Mouse (Mus musculus): ENCODE measurements at regions not wholly inside any gene's neighbourhood (a gene's known extent, or its start where the extent isn't known, plus 50 kb on each side); places are given as distances from the start of the nearest gene placed in this dataset.
"Not testable (repeated sequence)": the region's sequence is repeated elsewhere in the genome, so short reads cannot be mapped to it uniquely, and the experiment has no call there.

DNA sequence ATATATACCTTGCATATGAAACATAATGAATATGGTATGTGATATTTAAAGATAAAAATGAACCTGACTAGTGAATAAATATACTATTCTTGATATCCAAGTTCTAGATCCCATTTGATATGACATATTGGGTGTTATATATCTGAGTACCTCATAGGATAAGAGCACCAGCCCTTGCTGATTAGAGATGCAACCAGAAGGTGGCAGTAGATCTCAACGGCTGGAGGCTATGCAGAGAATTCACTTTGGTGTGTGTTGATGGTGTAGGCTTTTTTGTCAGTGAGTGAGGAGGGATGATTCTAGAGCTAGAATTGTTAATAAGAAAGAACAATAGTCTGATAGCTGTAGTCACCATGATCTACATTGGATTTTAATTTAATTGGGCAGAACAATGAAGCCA, 729.2 kb upstream of the Olfr1507 start:
- DNase-seq (ENCODE audit: low read depth in 1 of 2, low spot score in 2 of 2): not testable (repeated sequence)

DNA sequence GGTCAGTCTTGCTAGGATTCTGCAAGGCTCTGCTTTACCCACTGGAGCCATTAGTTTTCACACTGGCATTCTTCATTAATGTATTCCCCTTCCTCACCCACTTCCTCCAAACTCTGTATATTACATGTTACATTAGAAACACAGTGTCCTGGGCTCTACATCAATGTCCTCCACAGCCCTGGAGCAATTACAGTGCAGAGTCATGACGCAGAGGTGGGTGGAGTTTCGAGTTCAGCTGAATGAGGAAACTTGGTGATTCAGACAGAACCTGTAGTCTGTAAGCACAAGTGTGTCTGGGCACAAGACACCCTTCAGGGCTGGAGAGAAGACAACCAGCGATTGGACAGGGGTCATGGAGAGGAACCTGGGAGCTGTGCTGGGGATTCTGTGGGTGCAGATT, 715.0 kb upstream of the Olfr1507 start:
- not testable (repeated sequence) for DNase-seq (ENCODE audit: low read depth in 1 of 2, low spot score in 2 of 2)

DNA sequence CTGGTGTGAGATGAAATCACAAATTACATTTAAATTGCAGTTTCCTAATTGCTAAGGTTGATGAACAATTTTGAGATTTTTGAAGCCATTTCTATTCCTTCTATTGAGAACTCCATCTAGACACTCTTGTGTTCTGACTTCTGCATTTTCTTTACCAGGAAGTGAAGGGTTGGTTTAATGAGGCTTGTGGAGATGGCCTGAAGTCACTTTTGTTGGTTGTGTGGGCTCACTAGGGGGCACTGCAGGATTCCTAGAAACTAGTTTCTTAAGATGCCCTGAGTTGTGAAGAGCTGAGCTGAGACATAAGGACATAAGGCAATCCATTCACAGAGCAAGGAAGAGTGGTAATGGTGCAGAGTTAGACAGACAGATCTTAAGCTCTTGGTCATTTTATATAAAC, 713.7 kb upstream of the Olfr1507 start:
- DNase-seq (ENCODE audit: low read depth in 1 of 2, low spot score in 2 of 2): not testable (repeated sequence)

DNA sequence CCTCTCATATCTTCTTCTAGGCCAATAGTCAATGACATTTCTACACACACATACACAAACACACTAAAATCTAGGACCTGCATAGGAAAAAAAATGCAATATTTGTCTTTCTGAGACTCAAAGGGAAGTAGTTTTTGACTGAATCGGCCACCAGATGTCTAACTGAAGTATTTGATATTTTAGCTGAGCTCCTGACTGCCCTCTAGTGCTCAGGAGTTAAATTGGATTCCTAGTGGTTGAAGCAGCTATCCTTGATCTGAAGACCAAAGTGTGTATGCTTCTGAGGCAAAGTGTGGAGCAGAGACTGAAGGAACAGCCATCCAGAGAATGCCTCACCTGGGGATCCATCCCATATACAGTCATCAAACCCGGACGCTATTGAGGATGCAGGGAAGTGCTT, 695.4 kb upstream of the Olfr1507 start:
- not testable (repeated sequence) for DNase-seq (ENCODE audit: low read depth in 1 of 2, low spot score in 2 of 2)

DNA sequence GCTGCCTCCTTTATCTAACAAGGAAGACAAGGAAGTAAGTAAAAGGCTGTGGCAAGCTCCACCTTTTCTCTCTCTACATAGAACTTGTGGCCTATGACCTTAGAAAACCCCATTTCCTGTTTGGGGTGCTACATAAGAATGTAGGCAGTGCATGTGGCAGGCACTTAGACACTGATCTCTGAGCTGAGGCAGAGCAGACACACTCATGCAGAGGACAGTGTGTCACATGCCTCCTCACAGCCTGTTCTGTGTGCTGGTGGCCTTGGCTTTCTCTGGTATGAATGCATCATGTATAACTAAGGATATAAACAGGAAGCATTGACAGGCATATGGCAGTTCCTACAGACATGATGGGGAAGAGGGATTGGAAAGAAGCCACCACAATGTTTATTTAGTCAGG, 678.5 kb upstream of the Olfr1507 start:
- DNase-seq (ENCODE audit: low read depth in 1 of 2, low spot score in 2 of 2): not testable (repeated sequence)

DNA sequence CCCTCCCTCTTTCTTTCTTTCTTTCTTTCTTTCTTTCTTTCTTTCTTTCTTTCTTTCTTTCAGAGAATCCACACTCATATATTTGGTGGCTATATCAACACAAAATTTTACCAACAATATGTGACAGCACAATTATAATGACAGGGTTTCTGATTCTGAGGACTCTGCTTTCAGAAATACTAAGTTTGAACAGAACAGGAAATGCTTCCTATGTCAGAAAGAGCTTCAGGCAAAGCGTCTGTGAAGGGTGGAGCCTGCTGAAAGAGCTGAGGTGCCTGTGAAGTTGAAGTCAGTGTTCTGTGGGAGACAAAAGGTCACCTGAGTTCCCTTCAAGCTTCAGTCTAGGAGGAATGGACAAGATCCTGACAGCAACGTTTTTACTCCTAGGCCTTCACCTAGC, 670.8 kb upstream of the Olfr1507 start:
- not testable (repeated sequence) for DNase-seq (ENCODE audit: low read depth in 1 of 2, low spot score in 2 of 2)

DNA sequence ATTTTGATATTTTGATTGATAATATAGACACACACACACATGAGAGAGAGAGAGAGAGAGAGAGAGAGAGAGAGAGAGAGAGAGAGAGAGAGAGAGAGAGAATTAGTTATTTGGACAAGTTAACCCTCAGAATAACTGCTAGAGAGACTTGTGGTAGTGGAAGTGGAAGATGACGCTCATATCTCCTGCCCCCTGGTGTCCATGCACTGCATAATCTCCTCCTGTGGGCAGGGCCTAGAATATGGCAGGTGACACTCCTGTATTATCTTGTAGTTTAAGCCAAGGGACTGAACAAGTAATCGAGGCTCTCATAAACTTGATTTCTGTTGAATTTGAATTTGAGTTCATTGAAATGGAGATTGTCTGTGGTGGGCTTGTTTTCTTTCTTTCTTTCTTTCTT, 663.5 kb upstream of the Olfr1507 start:
- DNase-seq (ENCODE audit: low read depth in 1 of 2, low spot score in 2 of 2): not testable (repeated sequence)

DNA sequence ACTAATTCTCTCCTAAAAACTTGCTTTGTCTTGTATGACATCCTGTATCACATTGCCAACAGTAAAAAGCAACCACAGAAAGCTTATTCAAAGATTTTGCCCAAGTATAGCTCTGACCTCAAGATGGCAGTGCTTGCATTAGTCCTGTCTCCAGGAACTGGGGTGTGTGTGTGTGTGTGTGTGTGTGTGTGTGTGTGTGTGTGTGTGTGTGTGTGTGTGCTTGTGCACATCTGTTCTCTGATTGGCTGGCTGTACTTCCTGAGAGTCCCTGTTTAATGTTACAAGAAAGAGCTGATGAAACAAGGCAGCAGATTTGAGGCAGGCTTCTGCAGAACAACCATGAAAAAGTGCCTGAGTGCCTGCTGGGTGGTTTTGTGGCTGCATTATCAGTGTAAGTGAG, 639.2 kb upstream of the Olfr1507 start:
- not testable (repeated sequence) for DNase-seq (ENCODE audit: low read depth in 1 of 2, low spot score in 2 of 2)

DNA sequence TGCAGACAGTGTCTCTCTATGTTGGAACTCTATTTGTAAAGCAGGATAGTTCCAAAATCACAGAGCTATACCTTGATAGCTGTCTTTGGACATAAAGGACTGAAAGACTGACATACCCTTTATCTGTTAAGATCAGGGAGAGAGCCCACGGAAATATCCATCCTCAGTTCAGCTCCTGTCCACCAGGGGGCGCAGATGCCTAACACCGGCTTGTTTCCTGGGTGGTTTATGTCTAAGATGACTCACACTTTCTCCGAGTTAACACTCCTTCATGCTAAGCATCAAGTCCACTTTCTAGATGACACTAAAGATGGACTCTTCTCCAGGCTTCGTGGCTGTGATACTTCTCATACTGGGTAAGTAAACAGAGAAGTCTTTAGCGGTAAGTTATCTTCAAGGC, 636.8 kb upstream of the Olfr1507 start:
- not testable (repeated sequence) for DNase-seq (ENCODE audit: low read depth in 1 of 2, low spot score in 2 of 2)

DNA sequence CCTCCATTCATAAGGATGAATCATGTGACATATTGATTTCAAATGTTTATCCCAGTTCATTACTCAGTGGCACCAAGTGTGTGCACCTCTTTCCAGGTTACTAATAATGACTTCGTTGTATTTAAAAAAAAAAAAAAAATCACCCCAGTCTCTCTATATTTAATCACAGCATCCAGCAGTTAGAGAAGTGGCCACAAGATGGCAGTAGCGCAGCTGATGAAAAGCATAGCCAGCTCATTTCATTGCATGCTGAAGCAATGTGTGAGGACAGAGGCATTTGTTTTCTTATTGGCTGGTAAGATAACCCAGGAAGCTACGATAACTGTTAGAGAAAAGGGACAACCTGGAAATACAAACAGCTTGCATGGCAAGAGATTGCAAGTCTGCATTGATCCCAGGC, 626.2 kb upstream of the Olfr1507 start:
- DNase-seq (ENCODE audit: low read depth in 1 of 2, low spot score in 2 of 2): not testable (repeated sequence)

DNA sequence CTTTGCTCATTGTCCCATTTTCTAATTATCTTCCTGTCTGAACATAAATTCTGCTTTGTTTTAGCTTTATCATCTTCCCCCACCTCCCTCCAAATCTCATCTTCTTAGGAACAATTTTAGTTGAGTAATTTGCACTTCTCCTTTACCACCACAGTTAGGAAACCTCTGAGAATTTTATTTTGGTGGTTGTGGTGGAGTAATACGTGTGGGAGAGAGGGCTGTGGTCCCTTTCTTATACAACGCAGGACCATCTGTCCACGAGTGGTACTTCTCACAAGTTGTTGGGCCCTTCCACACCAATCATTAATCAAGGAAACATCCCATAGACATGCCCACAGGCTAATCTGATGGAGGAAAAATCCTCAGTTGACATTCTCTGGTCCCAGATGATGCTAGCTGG, 614.2 kb upstream of the Olfr1507 start:
- DNase-seq (ENCODE audit: low read depth in 1 of 2, low spot score in 2 of 2): not testable (repeated sequence)

DNA sequence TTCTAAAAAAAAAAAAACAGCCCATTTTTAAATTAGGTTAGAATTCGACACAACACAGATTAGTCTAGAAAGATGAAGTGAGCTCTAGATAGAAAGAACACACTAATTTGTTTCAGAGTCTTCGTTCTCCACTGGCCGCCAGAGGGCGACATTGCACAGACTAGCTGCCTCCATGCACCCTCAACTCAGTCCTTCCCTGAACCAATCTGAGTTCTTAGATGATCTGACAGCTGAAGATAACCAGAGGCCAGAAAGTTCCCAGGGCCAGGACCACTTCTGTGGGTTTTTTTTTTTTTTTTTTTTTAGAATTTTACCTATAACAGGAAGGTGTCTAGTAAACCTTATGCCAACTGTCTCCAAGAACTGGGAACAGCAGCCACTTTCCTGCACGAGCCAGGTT, 605.8 kb upstream of the Olfr1507 start:
- not testable (repeated sequence) for DNase-seq (ENCODE audit: low read depth in 1 of 2, low spot score in 2 of 2)

DNA sequence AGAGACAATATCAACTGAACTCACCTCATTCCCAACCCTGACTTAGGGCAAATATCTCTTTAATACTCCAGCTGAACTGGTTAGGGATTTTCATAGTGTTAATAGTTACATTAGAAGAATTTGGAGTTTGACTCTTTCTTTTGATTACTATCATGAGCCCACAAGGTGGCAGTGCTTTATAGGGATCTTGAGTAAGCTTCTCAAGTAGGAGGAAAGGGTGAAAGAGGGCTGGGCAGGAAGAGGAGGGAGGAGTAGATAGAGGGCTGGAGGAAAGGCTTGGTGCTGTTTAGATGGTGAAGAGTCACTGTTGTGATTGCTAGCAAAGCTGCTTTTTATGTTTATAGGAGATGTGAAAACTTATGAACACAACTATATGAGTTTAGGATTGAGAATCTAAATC, 595.4 kb upstream of the Olfr1507 start:
- not testable (repeated sequence) for DNase-seq (ENCODE audit: low read depth in 1 of 2, low spot score in 2 of 2)

DNA sequence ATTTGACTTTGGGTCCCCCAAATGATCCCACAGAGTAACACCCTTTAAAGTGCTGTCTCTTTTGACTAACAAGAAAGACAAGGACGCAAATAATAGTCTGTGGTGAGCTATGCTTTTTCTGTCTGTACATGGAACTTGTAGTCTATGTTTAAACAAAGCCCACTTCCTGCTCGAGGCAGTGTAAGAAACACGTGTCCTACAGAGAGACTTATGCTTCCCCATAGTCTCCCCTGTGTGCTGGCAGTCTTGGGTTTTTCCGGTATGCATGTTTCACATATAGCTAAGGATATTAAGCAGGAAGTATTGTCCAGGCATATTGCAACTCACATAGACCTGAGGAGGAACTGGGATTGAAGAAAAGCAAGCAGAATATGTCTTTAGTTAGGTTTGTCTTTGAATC, 586.3 kb upstream of the Olfr1507 start:
- not testable (repeated sequence) for DNase-seq (ENCODE audit: low read depth in 1 of 2, low spot score in 2 of 2)

DNA sequence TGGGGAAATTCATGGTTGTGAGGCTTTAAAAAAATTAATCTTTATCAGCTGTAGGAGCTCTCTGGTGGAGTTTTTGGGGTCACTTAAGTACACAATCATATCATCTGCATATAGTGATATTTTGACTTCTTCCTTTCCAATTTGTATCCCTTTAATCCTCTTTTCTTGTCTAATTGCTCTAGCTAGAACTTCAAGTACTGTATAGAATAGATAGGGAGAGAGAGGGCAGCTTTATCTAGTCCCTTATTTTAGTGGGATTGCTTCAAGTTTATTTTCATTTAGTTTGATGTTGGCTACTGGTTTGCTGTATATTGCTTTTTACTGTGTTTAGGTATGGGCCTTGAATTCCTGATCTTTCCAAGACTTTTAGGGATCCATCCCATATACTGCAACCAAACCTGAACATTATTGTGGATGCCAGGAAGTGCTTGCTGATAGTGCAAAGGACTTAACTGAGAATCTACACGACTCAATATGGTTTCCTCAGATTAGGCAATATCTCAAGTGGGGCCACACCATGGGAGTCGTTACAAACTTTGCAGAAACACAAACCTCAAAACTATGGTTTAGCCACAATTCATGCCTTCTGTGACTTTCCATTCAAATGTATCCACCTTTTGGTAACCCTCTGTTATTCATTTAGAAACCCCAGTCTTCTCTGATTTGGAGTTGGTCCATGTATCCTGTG, 585.6 kb upstream of the Olfr1507 start:
- DNase-seq (ENCODE audit: low read depth in 1 of 2, low spot score in 2 of 2): not testable (repeated sequence)

DNA sequence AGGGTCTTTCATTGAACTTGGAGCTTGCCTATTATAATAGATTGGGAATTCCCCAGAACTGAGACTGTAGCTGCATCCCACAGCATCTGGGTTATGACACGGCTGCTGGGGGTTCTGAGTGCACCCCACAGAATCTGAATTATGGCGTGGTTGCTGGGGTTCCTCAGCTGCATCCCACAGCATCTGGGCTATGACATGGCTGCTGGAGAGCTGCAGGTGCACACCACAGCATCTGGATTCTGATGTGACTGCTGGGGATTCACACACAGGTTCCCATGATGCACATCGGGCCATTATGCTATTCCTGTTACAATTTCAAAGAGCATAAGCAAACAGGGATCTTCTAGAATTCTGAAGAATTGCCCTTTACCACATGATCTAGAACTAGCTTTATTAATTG, 585.0 kb upstream of the Olfr1507 start:
- not testable (repeated sequence) for DNase-seq (ENCODE audit: low read depth in 1 of 2, low spot score in 2 of 2)

DNA sequence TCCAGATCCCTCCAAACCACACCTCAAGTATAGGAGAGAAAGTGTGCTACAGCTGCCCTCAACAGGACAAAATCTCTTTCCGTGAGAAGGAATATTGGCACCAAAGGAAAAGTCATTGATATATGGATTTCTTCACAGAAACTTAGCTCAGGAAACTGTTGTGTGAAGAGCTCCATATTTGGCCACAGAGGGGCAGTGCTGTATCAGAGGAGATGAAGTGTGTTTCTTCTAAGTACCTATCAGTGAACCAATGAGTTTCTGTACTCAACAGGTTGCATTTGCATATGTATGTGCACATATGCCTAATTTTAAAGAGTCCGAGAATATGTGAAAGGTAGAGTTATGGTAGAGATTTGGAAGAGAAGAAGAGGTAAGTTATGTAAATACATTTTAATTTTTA, 580.4 kb upstream of the Olfr1507 start:
- DNase-seq (ENCODE audit: low read depth in 1 of 2, low spot score in 2 of 2): not testable (repeated sequence)

DNA sequence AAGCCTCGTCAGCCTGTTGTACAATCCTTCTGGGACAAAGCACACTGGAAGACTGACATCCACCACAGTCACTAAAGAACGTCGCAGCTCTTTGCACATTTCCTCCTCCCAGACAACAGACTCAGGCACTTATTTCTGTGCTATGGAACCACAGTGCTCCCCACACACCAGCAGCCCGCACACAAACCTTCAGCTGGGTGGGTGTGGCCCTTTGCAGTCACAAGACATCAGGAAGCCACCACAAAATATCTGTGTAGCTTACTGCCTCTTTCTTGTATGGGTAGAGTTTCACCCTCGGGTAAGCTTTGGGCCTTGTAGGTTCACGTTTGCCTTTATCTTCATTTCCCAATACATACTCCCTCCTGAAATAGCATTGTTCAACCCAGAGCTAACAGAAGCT, 577.6 kb upstream of the Olfr1507 start:
- DNase-seq (ENCODE audit: low read depth in 1 of 2, low spot score in 2 of 2): not testable (repeated sequence)

DNA sequence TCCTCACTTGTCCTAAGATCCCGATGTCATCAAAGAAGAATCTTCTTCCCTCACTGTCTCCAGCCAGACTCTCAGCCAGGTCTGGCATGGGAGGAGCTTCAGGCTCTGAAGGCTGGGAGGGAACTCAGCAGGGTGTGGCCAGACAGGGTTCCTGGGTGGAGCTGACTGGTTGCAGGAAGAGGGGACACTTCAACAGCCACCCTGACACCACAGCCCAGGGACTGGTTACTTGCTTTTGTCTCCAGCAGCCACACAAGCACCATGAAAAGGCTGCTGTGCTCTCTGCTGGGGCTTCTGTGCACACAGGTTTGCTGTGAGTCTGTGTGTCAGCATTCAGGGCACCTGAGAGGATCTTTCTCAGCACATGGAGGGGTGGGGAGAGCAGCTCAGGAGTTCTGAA, 577.0 kb upstream of the Olfr1507 start:
- DNase-seq (ENCODE audit: low read depth in 1 of 2, low spot score in 2 of 2): not testable (repeated sequence)

DNA sequence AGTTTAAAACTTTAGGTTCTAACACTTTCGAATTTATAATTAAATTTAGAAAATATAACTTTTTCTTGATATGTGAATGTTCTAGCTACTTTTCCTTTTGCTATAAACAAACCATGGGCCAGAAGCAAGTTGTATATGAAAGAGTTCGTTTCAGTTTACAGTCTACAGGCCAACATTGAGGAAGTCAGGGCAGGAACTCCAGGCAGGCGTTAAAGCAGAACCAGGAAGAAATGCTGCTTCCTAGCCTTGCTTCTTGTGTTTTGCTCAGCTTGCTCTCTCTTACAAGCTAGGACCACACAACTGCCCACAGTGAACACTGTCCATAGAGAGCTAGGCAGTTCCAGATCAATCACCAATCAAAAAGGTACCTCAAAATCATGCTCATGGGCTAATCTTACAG, 558.9 kb upstream of the Olfr1507 start:
- DNase-seq (ENCODE audit: low read depth in 1 of 2, low spot score in 2 of 2): not testable (repeated sequence)

DNA sequence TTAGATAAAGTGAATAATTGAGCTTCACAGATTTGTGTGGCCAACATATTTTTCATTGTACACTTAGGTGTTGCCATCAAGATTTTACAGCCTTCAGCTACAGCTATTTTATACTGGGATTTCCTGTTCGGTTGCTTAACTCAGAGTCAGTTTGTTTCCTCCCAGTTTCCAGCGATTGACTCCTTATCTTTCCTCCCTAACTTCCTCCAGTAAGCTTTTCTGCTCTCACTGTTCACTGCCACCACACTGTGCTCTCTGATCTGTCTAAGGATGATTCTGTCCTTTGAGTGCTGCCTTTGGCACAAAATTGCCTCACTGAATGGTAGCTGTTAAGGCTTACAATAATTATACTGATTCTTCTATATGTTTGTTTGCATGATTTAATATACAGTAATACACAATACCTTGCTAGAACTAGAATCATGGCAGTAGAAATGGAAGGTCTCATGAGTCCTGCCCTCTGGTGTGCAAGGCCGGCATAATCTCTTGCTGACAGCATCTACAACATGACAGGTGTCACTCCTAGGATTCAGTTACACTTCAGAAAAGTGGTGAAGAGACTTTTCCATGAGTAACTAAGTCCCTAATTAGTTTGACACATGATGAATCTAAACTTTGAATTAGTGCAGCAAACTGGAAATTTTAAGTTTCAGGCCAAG, 558.0 kb upstream of the Olfr1507 start:
- DNase-seq (ENCODE audit: low read depth in 1 of 2, low spot score in 2 of 2): not testable (repeated sequence)

DNA sequence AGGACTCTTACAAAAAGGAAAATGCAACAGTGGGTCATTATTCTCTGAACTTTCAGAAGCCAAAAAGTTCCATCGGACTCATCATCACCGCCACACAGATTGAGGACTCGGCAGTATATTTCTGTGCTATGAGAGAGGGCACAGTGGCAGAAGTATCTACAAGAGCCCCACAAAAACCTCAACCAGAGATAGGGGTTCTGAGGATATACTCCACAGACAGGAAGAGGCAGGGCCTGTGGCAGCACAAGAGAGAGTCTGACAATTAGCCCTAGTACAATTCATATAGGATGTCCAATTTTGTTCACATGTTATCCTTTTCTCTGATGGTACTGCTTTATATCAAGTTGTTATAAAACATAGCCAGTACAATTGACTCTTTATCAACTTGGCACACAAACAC, 552.1 kb upstream of the Olfr1507 start:
- not testable (repeated sequence) for DNase-seq (ENCODE audit: low read depth in 1 of 2, low spot score in 2 of 2)

DNA sequence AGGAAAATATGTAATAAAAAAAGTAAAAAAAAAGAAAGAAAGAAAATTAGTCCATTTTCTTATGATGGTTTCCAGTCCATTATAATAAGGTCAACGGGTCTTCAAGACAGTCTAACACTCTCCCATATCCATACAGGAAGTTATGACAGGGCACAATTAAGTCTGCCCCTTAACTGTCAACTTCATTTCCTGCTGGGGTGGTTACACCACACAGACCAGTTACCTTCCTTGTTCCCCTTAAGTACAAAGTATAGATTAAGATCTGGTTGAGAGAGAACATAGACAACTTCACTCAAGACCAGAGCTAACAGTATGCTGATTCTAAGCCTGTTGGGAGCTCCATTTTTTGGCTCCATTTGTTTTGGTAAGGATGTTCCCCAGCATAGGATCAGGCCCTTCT, 551.4 kb upstream of the Olfr1507 start:
- not testable (repeated sequence) for DNase-seq (ENCODE audit: low read depth in 1 of 2, low spot score in 2 of 2)
